Mouse (Mus musculus) frontal cortex, postnatal 10 days (tissue): ENCODE results near the gene Mum1.

Experiments used
- DNase-seq, 2 experiments: peaks; one replicate each; pipeline ENCODE4 v3.0.0; 2022; ENCODE audit warnings: low spot score in 2 of 2, mixed read lengths in 1 of 2

Mum1 gene

DNA sequence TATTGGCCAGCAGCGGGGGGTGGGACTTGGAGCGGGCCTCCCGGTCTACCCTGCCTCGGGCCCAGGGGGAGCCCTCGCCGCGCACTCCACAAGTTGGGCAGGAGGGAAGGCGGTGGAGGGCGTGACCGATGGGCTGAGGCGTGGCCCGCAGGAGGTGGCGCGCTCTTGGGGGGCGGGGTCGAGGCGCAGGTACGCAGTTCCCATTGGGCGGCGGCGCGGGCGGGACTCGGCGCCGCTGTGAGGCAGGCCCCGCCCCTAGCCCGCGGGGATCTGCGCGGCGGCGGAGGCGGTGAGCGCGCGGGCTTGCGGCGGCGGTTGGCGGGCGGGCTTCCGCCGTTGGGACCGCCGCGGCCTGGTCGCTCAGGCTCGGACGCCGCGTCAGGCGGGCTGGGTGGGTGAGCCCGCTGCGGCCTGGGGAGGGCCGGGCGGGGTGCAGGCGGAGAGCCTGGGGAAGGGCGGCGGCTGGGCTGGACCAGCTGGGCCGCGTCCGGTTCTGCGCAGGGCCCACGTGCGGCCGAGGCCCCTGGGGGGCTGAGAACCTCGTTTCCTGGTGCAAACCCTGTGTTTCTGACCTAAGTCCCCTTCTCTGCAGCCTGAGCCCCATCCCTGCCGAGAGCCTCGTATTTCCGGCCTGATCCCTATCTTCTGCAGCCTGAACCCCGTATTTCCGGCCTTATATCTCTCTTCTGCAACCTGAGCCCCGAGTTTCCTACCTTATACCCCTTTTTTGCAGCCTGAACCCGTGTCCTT lies at the start of gene Mum1:
Gene Mum1, plus strand, starts transcription at position 19 of the 750 bp plus-strand sequence.
- peak; percentile 98 for DNase-seq

DNA sequence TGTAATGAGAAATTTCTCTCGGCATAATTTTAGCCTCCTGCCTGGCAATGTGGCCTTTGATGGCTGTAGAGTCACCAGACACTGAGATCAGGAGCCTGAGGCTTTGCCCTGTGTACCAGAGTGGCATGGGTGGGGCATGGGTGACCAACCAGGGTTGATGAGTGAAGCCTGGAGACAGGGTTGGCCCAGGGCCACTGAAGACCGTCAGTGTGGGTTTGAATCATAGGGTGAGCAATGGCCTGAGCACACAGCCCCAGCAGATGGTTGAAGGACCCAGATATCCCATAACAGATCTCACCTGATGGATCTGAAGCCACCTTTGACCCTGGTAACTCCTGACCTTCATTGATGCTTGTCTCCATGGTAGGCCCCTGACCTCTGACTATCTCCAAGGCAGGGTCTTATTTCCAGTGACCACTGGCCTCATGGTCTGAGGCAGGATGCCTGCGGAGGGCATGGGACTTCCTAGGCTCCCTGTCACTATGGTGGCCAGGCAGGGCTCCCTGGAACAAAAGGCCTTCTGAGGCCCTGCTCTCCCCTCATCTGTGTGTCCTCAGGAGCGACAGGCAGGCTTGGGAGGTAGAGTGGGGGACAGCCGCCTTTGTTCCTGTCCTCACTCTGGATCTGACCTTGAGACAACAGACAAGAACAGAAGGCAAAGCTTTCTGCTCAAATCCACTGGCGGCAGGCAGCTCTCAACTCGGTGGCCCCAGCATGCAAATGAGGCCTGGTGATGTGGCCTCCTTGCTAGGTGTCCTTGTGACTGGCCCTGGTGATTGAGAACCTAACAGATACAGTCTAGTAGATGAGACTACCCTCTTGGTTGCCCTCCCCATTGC lies 48.6 kb upstream of the Mum1 start:
- no peak for DNase-seq

DNA sequence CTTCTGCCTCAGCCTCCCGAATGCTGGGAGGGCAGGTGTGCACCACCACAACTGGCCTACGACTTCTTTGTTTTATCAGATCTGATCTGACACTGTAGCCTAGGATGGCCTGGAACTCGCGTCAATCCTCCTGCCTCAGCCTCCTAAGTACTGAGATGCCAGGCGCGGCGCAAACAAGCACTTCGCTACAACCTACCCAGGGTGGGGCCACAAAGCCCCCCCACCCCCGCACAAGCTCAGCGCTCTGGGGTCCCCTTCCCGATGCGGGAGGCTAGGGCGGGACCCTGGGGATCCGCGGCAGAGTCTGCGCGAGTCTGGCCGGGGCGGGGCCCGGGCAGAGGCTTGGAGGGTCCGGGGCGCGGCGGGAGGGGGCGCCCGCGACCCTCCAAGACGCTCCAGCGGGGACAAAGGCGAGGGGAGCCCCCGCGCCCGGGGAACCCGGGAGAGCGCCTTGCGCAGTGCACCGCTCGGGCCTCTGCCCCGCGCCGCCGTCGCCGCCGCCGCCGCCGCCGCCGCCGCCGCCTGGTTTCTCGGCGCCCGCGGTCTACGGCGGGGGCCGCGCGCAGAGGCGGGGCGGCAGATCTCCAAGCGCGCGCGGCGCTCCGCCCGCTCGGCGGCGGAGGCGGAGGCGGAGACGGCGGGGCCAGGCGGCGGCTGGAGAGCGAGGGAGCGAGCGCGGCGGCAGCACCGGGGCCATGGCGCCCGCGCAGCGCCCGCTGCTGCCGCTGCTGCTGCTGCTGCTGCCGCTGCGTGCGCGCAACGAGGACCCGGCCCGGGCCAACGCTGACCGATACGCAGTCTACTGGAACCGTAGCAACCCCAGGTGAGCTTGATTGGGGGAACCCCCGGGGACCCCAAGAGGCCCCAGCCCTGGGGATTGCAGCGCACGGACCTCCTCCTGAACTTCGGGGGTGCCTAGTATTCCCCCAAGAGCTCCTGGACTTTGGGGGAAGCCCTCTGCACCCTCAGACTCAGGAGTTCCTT lies 46.9 kb upstream of the Mum1 start, which contains the start of gene Efna2:
Gene Efna2, plus strand, starts transcription at position 415 of the 984 bp plus-strand sequence.
- DNase-seq, result peak in 1 of 2 experiments; percentile 52

DNA sequence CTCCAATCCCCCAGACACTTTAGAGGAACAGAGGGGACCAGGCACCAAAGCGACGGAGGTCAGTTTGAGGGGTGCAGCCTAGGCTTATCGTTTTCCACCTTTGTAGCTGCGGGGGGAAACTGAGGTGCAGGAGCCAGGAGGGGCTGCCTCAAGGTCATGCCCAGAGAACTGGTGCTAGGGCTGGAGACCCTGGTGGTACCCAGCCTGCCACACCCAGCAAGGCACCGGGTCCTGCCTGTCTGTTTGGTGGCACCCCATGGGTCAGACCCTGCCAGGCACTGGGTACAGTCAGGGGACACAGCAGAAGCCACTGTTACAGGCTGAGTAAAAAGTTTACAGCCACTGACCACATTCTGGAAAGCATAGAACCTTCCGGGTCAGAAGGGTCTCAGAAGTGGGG lies 45.9 kb upstream of the Mum1 start:
- no peak for DNase-seq

DNA sequence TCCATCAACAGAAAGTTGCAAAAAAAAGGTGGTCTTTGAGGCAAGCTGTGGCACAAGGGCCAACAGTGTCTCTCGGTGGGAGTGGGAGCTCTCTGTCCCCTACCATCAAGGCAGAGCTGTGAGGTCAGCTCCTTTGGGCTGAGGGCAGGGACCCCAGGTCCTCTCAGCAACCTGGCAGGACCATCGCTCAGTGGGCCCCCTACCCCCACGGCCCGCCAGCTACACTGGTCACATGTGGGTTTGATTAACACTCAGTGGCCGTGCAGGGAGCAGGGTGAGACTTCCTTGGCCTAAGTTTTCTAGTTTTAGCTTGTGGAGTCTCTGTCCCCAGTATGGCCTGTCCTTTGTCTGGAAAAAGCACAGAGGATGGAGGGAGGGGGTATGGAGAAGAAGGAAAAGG lies 45.4 kb upstream of the Mum1 start:
- no peak for DNase-seq

DNA sequence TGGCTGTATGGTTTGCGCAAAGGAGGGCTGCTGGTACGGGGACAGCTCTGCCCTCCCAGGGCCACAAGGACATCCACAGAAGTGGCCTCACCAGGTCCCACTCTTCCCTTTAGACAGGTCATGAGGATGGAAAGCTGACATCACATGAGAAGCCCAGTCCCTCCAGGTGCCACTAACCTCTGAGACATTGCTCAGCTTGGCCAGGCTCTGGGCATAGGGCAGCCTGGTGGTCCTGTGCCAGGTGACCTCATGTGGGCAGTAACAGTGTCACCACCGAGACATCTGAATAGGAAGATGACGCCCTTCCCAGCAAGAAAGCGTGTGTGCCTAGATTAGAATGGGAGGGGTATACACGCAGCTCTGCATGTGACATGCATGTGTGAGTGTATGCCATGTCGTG lies 43.7 kb upstream of the Mum1 start:
- no peak for DNase-seq

DNA sequence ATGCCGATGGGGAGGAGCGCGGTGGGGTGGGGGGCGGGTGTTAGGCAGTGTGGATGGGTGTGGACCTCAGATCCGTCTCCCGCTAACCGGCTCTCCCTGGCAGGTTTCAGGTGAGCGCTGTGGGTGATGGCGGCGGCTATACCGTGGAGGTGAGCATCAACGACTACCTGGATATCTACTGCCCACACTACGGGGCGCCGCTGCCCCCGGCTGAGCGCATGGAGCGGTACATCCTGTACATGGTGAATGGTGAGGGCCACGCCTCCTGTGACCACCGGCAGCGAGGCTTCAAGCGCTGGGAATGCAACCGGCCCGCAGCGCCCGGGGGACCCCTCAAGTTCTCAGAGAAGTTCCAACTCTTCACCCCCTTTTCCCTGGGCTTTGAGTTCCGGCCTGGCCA lies 39.6 kb upstream of the Mum1 start:
- DNase-seq, result peak in 1 of 2 experiments; percentile 9

DNA sequence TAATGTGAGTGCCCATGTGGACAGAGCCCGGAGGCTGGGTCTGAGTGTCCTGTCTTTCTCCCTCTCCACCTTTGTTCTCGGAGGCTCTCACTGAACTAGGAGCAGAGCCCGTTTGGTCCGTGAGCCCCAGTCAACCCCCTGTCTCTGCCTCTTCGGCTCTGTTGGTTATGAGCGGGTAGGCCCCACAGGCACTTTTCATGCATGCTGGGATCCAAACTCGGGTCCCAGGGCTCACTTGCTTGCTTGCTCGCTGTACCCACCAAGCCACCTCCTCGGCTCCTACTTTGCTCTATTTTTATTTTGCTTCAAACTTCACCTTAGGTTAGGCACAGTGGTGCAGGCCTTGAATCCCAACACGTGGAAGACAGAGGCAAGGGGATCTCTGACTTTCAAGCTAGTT lies 38.5 kb upstream of the Mum1 start:
- no peak for DNase-seq

DNA sequence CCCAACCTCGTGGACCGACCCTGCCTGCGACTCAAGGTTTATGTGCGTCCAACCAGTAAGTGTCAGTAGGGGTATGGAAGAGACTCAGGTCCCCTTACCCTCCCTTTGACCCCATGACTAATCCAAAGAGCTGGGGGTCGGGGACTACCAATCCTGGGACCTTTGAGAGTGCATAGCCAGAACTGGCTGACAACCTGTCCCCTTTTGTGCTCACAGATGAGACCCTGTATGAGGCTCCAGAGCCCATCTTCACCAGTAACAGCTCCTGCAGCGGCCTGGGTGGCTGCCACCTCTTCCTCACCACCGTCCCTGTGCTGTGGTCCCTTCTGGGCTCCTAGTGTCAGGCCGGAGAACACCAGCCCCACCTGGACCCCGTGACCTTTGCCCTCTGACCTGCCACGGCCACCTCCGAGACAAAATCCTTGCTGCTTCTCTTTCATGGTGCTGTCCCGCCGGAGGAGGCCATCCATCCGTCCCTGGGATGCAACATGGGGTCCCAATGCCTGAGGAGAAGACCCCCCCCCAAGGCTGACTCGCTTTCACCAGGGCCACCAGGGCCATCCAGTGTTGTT lies 37.7 kb upstream of the Mum1 start:
- no peak for DNase-seq

DNA sequence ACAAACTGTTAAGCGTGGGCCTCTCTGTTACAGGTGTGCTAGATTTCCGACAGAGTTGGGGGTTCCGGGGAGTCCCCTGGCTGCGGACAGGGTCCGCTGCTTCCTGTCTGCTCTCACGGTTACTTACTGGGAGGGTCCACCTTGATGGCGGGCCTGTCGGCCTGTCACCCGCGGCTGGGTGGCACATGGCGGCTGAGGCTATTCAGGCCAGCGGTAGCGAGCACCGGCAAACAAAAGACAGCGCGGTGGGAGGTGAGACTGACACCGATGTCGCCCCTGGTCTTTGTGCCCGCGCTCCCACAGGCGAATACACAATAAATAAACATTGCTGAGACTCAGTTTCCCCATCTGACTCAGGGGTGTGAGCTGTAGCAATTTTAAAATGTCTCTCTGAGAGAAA lies 36.2 kb upstream of the Mum1 start:
- no peak for DNase-seq

DNA sequence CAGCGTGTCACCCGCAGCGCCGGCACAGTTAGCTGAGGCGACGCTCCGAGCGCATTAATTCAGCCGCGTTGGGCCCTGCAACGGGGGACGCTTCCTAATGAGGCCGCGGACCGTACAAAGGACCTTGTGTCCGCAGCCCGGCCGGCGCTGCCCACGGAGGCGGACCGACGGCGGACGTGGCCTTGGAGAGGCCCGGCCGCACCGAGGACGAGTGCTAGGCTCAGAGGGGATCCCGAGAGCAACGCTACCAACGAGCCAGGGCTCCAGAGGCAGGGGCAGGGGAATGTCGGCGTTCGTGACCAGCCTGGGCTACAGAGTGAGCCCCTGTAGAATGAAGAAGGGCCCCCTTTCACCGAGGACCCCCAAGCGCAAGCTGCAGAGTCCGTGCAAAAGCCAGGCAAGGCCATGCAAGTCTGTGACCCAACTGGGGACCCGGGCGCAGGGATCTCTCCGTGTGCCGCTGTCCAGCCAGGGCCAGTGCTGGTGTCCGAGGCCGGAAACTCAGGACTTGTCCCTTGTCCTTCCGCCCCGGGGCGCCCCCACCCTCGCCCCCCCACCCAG lies 35.7 kb upstream of the Mum1 start:
- no peak for DNase-seq

DNA sequence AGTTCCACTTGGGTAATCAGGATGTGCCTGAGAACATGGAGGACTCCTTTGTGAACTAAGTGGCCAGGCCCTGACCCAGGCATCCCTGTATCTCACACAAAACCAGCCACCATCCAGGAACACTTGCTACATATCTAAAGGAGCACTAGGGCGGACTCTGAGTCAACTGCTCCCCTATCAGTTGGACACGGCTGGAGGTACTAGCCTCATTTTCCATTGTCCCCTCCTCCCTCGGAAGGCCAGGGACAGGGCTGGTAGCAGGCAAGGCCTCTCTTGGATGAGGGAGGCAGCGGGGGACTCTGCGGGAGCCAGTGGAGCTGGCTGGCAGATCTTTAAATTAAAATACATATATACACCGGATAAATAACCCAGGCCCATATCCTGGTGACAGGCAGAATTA lies 32.3 kb upstream of the Mum1 start:
- no peak for DNase-seq

DNA sequence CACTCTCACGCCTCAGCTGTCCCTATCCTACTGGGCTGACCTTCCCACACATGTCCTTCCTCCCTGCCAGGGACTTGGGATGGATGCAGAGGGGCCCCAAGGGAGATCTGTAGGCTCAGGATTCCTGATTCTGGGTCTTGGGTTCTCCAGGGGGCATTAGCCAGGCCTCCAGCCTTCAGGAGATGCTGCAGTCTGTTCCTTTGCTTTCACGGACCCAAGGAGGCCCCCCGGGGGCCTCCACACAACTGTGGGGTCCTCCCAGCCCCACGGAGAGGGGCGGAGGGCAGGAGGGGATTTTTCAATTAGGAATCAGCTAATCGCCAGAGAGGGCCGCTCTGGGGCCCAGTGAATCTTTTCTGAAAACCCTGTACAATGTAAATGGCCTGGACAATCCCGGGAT lies 31.8 kb upstream of the Mum1 start:
- no peak for DNase-seq

DNA sequence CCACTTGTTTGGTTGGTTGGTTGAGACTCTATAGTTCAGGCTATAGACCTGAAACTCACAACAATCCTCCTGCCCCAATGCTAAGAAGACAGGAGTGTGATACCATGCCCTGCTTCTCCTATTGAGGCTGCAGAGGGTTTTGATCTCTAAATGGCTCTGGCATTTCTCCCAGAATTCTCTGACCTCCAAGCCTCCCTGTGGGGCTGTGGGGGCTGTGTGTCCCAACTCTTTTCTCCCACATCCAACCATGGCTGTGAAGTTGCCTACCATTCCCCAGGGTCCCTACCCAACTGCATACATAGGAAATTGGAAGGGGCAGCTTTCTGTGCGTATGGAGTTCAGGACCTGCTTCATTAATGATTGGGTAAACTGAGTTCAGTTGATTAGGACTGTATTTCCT lies 30.1 kb upstream of the Mum1 start:
- no peak for DNase-seq

DNA sequence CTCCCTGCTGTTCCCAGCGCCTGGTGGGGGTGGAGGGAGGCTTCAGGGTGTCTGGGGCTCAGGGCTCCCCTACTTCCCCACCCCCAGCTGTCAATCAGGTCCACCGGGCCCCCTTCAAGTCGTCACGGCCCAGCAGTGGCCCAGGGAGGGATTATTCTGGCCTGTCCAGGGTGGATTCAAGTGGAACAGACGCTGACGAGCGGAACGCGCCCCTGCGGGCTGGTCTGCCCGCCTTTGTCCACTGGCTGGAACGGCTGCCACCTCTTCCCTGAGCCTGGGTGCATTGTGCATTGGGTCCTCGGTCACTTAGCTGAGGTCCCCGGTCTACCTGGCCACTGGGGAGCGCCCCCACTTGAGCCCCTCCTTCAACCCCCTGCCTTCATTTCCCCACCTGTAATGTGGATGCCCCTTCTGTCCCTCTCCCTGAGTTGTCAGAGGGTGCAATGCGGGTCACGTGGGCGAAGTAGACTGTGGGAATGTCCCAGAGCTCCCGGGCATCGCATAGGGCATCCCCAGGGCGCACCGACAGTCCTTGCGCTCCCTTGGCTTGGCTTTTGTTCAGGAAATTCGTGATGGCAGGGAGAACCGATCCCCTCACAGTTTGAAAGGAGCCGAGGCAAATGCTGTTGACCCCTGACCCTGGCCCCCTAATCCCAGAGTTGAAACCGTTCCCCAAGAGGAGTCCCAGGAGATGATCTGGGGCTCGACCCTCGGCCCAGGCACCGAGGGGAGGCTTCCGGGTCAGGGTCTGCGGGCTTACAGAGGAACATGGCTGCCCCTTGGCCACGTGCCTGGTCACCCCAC lies 29.3 kb upstream of the Mum1 start:
- DNase-seq, result no peak

DNA sequence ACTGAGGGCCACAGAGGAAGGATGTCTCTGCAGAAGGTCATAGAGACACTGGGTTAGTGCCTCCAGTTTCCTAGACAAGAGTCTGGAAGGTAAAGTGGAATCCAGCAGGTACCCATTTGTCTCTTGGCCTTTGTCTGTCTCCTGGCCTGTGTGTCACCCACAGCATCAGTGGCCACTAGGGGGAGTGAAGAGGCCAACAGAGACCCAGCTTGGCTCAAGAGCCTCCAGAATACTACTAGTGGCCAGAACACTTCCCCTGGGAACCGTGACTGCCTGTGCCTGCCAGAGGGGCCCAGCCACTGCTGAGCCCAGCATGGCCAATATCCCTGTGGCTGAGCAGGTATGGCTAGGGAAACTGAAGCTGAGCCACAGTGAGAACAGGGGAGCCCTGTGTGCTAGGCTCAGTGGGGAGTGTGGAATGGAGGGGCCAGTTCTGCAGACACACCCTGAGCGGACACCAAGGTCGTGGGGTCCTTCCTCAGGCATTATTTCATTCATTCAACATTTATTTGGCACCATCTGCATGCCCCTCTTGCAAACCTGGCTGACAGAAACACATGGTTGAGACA lies 26.7 kb upstream of the Mum1 start:
- DNase-seq, result peak in 1 of 2 experiments; percentile 68

DNA sequence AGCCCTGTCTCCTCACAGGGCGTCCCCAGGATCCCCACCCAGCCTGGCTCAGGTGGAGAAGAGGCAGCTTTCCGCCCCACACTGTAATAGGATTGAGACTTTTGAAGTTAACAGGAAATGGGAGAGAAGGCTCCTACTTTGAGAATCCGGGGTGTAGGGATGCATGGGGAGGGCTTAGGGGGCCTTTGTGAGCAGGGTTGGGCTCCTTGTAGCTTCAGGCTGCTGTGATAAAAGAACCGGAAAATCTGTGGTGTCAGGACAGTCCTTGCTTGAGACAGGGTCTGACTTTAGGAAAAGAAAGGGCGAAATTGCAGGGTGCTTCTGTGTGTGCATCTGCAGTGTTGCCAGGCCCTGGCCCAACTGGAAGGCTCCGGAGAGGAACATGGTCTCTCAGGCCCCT lies 25.7 kb upstream of the Mum1 start:
- DNase-seq, result no peak

DNA sequence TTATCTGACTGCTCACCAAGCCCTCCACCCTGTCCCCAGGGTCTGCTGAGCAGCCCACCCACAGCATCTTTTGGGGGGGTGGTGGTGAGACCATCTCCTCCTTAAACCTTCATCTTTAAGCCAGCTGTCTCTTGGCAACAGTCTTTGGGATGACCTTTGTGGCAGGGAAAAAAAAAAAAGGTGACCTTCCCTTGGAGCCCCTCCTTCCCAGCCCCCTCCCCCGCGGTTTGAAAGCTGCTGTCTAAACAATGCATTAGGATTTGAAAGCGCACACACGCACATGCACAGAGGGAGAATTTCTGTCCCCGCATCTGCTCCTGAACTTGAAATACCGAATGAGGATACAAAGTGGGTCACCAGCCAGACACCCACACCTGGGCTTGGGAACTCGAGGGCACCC lies 22.2 kb upstream of the Mum1 start:
- no peak for DNase-seq

DNA sequence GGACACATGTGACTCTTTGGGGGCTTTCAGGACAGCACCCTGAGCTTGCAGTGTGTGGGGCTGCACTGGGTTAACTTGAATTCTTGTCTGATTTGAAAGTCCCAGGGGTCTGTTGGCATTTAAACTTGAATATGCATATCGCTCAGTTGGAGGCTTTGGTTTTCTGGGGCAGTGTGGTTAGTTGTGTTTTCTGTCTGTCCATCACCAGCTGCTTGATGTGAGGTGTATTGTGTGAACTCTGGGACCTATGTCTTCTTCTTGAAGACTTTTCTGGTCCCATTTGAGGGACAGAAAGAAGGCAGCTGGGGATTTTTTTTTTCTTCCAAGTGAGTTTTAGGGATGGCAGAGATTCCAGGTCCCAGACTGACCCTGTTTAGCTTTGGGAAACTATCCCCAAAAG lies 19.0 kb upstream of the Mum1 start:
- no peak for DNase-seq

DNA sequence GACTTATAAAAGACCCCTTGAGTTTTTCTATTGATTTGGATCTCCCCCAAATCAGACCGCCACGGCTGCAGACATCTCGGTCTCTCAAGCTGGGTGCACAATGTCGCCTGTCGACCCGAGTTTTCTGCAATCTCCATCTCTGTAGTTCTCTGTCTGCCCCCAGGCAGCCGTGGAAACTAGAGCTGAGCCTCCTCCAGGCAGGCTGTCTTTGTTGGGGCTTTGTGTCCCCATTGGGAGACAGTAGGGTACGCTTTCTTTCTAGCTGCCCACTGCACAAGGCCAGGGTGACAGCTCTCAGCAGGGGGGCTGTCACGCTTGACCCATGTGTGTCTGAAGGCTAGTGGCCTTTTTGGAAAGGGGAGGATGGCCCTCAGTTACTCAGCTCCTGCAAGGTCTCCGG lies 18.6 kb upstream of the Mum1 start:
- DNase-seq, result no peak
